Mouse (Mus musculus): Measurements from ENCODE around the gene Gnaq.
A peak's percentile ranks its signal among the peaks of the same experiment; 100 is the strongest.
"Not testable (repeated sequence)": the region's sequence is repeated elsewhere in the genome, so short reads cannot be mapped to it uniquely, and the experiment has no call there.

The Gnaq gene

DNA sequence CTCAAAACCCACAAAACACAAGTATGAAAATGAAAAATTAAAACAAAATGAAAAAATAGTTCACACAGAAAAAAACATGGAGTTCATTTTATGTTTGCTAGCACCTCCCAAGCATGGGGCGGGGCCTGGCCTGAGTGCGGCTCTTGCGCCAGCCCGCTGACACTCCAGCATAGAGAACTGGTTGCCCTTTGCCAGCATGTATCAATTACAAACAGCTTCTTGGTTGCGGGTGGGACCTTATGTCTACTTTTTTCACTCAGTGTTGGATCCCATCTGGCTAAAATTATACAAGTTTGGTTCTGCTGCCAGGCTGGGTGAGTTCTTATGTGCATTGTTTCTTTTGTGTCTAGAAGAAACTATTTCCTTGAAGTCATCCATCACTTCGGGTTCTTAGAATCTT, 14.8 kb downstream of the Gnaq start:
- DNase-seq (ENCODE audit: low read depth, low spot score), result no peak

DNA sequence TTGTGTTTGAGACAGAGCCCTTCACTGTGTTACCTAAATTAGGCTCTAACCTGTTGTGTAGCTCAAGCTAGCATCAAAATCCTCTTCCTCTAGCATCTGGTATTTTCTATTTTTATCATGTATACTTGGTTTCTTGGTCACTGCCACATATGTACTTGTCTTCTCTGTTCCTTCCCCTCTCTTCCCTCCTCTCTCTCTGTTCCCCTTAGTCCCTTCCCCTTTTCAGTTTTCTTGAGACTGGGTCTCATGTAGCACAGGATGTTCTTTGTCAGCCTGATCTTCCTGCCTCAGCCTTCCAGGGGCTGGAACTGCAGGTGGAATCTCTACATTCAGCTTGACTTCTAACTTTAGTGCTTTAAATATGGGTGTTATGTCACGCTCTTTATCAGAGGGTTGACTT, 16.5 kb downstream of the Gnaq start:
- DNase-seq (ENCODE audit: low read depth, low spot score), result no peak

DNA sequence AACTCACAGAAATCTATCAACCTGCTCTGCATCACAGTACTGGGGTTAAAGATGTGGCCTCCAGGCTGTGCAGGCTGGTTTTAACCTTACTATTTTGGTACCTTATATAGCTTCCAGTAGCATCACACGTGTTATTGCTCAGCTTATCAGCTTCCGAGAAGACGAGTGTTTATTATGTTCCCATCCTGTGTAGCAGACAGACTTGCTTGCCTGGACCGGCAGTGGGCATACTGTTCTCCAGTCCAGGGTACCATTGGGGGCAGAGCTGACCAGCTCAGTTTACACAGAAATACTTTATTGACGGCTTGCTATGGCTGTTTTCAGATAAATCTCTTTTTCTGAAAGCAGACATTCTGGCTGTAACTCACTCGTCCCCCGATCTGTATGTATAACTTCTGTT, 17.7 kb downstream of the Gnaq start:
- DNase-seq (ENCODE audit: low read depth, low spot score), result no peak

DNA sequence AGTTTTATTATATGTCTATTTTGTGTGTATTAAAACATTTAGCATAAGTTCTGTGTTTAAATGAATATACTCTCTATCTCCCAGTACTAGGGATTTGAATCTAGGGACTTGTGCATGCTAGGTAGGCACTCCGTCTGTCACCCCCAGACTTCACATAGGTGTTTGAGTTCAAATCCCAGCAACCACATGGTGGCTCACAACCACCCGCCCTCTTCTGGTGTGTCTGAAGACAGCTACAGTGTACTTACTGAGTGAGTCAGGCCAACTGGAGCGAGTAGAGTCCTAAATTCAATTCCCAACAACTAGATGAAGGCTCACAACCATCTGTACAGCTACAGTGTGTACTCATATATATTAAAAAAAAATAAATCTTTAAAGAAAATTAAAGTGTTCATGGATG, 21.2 kb downstream of the Gnaq start:
- DNase-seq (ENCODE audit: low read depth, low spot score), result no peak

DNA sequence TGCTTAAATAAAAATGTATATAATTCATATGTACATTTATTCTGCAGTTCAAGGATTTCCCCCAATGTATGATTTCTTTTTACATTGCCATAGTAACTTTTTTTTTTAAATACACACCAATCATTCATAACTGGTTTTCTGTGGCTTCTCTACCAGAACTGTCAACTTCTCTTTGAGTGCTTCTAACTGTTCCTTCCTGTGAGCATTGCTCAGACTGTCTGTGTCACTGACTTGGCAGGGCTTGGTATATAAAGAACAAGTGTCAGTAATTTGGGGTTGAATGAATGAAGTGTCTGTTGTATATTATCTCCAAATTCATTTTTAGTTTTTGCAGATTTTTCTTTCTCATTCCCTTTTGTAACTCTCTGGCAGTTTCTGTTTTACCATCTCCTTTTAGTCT, 21.8 kb downstream of the Gnaq start:
- DNase-seq (ENCODE audit: low read depth, low spot score), result no peak

DNA sequence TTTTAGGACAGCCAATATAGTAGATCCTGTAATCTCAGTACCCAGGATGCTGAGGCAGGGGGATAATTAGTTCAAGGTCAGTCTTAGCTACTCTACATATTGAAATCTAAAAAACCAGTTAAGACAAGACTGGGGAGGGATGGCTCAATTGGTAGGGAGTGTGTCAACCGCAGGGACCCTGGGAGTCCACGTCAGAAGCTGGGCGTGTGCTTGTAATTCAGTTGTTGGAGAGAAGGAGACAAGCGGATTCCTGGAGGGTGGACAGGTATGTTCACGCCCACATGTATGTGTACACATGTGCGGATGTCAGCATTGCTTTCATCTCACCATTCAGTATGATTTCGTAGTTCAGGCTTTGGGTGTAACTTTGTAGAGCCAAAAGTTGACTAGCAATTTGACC, 24.5 kb downstream of the Gnaq start:
- DNase-seq (ENCODE audit: low read depth, low spot score), result no peak

DNA sequence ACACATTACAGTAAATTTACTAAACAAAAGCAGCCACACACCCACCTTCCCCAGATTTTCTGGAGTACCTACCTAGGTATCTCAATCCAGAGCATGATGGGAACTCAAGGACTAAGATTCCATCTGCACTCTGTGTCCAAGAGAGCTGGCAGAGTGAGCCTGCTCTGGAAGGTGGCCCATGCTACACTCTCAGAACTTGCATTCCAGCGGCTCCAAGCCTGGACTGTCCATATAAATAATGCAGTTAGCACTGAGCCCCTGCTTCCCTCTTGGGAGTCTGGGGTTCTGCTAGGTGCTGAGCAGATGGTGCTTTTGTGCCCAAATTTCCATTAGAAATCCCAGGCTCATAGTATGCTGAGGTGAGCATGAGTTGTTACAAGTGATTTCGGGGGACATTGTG, 28.1 kb downstream of the Gnaq start:
- DNase-seq (ENCODE audit: low read depth, low spot score), result no peak

DNA sequence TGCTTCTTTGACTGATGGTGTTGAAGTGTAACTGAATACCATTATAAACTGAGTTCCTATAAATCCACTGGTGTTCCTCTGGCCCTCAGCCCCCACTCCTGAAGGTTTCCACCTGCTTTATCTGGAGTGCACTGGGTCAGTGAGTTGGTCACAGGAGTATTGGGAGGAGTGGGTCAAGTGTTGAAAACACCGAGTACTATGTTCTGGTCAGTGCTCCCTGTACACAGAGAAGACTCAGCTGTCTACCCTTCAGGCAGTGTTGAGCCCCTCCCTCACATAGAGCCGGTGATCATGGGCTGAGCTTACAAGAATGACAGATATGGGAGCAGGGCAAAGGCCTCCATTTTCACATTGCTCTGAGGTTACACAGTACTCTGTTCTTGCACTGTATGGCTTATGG, 28.6 kb downstream of the Gnaq start:
- no peak for DNase-seq (ENCODE audit: low read depth, low spot score)

DNA sequence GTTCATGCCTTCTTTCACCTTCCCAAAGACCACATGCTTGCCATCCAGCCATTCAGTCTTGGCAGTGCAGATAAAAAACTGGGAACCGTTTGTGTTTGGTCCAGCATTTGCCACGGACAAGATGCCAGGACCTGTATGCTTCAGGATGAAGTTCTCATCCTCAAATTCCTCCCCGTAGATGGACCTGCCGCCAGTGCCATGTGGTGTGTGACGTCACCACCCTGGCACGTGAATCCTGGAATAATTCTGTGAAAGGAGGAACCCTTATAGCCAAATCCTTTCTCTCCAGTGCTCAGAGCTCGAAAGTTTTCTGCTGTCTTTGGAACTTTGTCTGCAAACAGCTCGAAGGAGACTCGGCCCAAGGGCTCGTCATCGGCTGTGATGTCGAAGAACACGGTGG, 31.8 kb downstream of the Gnaq start:
- DNase-seq (ENCODE audit: low read depth, low spot score), result not testable (repeated sequence)

DNA sequence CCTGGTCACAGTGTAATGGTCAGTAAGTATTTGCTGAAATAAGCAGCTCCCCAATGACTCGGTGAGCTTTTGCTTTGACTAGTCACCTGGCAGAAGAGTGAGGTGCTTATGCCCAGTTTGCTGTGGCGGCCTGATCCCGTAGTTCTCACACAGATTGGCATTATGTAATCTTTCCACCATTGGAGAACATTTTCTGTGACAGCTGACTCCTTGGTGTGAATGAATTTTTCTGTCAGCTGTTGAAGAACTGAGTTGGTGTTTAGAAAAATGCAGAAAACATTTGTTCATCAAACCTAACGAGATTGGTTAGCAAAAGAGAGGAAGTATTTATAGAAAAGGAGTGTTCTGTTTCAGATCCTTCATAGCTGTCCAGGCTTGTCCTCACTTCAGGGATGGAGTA, 34.6 kb downstream of the Gnaq start:
- DNase-seq (ENCODE audit: low read depth, low spot score), result peak; percentile 73

DNA sequence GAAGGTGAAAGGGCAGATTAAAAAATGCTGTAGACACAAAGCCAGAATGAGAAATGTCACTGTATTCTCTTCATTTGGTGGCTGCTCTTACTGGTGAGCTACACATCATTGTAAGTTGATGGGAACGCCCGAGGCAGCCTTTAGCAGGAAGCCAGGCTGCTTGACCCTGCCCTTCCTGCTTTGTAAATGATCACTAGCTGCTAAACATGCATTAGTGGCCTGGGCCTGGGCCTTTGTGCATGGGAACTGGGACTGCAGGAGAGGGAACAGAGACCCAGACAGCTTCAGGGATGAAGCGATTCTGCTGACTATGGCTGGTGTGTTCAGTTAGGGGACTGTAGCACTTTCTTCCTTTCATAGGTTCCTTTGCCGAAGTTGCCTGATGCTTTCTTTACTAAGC, 35.6 kb downstream of the Gnaq start:
- DNase-seq (ENCODE audit: low read depth, low spot score), result no peak

DNA sequence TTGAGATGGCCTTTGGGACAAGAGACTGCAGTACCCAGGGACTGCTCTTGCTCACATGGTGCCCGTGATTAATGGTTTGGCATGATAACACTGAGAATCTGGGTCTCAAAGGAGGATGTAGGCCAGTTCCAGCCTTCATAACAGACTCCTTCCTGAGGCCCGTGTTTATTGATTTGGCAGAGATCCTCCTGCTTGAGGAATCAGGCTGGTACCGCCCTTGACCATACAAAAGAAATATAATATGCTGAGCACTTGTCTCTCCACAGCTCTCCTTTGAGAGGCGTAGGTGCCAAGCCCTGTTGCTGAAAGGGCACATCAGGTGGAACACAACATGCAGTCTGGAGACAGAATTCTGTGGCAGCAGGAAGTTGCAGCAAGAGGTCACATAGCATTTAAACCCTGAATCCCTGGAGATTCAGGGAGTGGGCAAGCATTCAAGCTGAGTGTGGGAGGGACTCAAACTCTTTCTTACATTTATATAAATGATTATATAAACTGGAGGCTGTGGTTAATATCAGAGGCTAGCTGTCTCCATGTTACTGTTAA, 36.1 kb downstream of the Gnaq start:
- DNase-seq (ENCODE audit: low read depth, low spot score), result no peak

DNA sequence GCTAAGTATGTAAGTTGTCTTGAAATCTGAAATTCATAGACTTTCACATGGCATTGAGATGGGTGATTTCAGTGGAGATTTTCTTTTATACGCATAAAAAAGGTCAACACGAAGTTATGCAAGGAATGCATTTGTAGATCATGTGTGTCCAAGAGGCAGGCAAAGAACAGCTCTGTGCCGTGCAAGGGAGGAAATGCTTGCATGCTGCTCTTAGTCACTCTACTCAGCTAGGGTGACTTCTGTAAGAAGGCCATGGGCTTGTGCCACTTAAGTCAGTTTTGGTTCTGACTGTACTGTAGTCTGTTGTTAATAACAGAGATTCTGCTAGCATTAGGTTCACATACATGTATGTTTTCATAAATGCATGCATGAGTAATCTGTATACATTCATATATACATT, 38.1 kb downstream of the Gnaq start:
- no peak for DNase-seq (ENCODE audit: low read depth, low spot score)

DNA sequence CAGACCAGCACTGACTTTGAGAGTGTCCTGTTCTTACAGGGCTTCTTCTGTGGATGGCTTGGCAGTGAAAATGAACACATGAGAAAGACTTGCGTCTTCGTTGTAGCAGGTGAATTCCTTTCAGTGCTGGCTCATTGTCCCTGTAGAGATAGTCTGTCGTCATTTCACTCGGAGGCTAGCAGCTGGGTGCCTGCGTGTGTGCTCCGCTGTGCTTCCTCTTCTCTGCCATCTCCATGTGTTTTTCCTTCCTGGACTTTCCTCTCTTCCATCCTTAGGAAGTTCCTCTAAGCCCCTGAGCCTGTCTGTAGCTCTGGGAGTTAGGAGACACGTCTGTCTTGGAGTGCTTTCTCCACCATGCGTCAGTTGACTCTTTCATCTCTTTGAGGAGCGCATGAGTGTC, 41.1 kb downstream of the Gnaq start:
- no peak for DNase-seq (ENCODE audit: low read depth, low spot score)

DNA sequence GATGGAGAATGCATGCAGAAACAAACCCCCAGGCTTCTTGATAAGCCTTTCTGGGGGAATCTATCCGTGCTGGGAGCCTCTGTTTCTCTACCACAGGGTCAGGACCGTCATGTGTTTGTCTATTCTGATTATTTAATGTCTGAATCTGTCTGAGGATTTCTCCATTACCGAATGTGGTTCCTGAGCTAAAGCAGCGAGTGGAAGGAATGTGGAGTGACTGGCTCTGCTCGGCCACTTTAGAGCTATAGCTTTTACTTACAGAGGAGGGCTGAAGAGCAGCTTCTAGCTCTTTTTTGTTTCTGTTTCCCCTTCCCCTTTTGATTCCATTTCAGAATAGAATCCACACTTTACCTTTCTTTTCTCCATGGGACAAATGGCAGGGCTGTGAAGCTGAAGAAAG, 43.8 kb downstream of the Gnaq start:
- no peak for DNase-seq (ENCODE audit: low read depth, low spot score)

DNA sequence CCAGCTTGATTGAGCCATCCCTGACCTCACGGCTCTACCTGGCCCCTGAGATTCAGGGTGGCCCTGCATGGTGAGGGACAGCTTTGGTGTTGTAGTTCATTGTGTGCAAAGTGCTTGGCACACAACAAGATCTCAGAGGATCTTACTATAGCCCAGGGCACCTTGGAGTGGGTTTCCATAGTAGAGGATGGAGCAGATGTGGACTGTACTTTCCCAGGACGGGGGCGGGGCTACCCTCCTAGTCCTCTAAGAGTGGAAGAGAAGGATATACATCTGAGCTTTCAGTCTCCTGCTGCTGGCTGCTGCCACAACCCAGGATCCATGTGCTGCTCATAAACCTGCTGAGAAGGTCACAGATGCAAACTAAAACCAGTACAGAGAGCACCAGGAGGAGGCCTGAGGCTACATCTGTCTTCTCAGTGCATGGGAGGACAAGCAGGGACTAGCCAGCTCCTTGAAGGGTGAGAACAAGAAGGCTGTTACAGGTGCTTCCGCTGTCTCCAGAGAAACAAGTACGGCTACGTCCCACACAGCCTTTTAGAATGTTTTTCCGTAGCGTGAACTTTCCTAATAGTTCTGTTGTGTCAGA, 44.6 kb downstream of the Gnaq start:
- no peak for DNase-seq (ENCODE audit: low read depth, low spot score)

DNA sequence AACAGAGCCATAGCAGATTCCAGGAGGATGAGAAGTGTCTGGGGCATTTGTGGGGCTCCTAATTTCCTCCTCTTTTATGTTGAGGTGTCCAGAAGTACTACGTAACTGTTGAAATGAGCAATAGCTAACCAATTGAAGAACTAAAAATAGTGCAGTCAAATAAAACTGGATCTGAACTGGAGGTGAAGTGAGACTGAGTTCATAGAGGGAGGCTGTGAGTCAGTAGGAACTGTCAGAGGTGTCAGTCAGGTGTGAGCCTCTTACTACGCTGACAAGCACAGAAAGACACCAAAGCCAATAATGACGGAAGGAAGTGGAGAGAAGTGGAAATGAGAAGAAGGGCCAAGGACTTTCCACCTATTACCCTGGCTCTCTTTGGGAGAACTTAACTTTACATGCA, 48.6 kb downstream of the Gnaq start:
- DNase-seq (ENCODE audit: low read depth, low spot score), result no peak

DNA sequence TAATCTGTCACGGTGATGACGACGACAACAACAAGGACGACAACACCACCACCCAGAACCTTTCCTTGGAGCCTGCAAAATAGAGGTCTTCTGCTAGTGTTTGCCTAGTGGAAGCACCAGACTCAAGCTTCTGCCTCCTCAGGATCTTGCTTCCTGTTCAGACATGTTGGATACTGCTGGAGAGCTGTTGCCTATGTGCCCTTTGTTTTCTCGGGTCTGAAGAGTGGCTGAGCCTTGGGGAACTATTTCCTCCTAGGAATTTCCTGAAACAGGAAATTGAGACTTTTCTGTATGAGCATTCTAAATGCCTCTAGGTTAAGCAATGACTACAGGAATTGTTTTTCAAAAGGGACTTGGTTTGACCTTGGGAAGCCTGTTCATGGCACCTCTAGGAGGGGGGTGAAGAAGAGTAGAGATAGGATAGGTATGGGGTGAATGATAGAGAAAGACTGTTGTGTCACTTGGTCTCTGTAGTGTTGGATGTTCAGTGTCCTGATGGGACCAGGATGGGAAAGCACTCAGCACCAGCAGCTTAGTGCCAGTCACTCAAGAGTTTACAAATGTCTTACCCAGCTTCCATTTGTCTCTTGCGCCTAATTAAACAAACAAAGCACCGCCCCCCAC, 49.3 kb downstream of the Gnaq start:
- no peak for DNase-seq (ENCODE audit: low read depth, low spot score)

DNA sequence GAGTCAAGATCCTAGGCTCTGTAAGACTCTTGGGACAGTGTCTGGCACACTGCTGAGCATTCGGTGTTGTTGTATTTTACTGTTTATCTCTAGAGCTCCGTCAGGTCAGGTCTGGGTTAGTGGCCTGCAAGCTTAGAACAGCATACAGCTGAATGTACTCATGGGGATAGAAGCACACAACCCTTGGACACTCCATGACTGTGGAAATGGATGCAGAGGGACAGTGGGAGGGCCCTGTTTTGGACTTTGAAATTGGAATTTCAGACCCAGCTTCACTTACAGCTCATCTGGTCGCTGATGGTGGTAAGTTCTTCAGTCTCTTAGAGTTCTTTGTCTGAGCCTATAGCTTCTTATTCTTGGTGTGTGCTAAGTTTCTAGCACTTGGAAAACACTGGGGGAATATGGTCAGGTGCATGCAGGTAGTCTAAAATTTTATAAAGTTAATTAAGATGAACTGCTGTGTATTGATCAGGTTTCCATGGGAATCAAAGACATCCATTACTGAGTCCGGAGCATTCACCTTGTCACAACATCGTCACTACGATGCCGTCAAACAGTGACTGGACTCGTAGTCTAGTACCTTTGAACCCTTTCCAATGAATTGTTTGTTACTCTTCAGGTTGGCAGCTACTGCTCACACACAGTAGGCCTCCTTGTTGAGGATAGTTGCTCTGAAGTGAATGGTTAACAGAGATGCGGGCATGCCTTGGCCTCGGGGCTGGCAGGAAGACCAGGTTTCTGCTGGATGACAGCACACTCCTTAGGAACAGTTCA, 51.1 kb downstream of the Gnaq start:
- DNase-seq (ENCODE audit: low read depth, low spot score), result no peak

DNA sequence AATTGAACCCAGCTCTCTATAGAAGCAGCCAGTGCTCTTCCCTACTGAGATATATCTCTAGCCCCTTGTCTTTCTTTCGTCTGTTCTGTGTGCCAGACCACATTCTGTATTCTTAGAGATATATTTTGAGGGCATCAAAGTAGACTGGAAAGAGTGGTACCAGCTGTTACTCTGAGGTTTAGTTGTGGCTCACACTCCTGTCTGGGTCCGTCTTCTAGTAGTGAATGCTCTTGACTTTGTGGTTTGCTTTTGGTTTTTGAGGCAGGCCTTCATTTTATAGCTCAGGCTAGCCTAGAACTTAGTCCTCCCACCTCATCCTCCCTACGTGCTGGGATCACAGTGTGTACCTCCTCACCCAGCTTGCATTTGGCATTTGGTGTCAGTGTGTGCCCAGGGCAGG, 54.4 kb downstream of the Gnaq start:
- no peak for DNase-seq (ENCODE audit: low read depth, low spot score)

DNA sequence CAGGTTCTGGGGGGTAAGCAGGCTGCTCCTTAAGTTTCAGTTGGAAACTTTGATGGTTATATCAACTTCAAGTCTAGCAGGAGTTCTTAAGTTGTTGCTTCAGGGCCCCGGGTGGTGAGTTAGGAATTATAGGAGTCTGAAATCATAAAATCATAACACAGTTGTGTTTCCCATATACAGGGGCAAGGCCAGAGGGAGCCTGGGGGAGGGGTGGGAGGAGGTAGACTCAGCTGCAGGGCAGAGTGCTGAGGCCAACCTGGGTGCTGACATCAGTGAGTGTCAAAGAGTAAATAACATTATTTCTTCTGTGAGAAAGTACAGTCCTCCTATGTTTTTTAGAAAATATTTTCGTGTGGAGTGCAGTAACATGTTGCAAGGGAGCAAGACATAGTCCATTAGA, 55.3 kb downstream of the Gnaq start:
- no peak for DNase-seq (ENCODE audit: low read depth, low spot score)

DNA sequence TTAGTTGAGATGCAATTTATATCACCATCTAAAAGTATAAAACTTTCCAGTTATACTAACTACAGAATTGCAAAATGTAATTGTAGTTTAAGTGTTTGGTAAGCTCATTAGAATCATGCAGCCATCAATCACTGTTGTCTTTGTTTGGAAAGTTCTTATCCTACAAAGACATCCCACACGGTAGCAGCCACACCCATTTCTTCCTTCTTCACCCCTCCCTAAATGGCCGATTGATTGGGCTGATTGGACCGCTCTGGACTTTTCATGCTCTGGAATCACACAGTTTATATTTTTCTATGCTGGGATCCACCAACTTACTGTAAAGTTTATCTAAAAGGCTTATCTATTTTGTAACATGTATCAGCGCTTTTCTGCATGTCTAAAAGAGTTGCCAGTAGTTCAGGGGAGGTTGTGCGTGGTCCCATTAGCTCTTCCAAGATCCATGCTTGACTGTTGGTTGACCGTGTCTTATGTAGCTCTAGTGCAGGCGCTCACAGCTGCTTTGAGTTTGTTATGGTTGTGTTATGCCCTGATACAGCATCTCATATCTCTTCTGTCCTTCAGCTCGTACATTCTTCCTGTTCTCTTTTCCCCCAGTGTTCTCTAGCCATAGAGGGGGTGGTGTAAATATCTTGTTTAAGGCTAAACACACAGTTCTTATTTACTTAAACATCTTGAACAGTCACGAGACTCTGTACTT, 56.6 kb downstream of the Gnaq start:
- DNase-seq (ENCODE audit: low read depth, low spot score), result no peak

All from telencephalon, adult 2 months (tissue).